Mouse (Mus musculus): Measurements from ENCODE around the gene Nup98.

GRCm38 (mm10) chr7:102258753-102259152 is 48.8 kb upstream of the Nup98 start:
- no peak for TF ChIP-seq CTCF (IDR thresholded peaks at IDR 0.05; ENCODE audit: low read depth)
- no peak for TF ChIP-seq EP300 (IDR thresholded peaks at IDR 0.05; ENCODE audit: low read depth)

All from liver, embryonic 14.5 days (tissue).